Mouse (Mus musculus): Measurements from ENCODE around the gene Bst1.

The Bst1 gene

DNA sequence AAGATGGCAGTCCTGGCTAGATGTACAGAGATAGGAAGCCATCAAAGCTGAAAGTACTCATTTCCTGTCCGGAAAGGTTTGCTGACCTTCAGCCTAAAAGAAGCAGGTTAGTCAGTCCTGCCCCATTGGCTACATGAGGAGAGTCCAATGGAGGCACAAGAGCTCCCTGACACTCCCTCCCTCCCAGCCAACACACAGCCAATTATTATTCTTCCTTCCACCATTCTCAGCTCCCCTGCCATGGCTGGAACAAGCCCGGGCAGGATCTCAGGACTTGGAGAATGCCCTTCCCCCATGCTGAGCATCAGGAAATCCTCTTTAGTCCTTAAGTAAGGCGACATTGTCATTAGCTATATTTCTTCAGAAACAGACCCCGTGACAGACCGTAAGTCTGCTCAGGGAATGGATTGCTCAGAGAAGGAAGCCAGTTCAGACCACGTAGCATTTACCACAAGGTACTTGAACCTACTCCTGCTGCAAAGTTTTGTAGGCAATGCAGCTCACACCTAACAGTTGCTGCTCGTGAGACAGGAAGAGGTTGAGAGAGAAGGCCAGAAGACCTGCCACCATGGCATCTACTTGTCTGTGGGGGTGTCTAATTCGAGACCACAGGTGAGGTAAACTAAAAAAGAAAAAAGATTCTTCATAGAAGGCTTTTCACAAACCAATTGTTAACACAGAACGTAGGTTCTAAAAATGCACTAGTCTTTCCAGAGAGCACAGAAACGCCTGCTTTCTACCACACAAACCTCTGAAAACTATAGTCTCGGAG is 34.6 kb downstream of the Bst1 start:
- in situ Hi-C loops (cut with MboI, MseI) = no loop called here

DNA sequence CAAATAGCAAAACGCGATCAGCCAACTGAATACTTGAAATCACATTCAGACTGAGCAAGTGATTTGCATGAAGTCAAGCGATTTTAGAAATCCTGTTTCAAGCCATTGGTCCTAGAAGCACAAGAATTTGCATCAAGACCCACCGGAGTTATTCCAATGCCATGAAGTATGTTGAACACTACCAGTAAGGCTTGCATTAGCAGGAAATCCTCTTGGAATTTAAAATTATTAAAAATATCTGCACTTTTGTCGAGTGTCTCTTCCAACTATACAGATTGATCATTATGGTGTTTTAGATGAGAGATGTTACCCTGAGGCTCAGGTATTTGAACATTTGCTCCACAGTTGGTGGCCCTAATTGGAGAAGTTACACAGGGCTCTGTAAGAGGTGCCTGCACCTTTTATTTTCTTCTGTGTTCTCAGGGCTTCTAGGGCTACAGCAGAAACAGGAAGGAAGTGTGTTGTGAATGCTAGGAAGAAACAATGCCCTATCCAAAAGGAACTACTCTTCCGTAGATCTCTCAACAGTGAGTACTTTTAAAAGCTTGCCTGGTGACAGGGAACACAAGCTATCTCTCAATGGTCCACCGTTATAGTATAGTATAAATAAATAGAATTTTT is 35.3 kb downstream of the Bst1 start:
- in situ Hi-C loops (cut with MboI, MseI) = no loop called here

DNA sequence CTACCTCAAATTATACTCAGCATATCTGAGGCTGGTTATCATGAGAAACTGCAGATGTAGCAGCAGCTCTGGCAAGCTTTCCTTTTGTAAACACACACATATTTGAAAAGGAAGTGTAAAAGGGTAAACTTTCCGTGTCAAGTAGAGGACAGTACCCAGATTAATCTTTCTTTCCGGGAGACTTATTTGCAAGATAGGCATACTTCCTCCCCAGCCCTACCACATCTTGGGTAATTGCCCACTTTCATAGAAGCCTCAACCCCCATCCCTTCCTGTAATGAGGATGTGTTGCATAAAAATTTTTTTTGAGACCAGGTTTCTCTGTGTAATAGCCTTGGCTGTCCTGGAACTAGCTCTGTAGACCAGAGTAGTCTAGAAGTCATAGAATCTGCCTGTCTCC is 37.1 kb downstream of the Bst1 start:
- in situ Hi-C loops (cut with MboI, MseI) = no loop called here

DNA sequence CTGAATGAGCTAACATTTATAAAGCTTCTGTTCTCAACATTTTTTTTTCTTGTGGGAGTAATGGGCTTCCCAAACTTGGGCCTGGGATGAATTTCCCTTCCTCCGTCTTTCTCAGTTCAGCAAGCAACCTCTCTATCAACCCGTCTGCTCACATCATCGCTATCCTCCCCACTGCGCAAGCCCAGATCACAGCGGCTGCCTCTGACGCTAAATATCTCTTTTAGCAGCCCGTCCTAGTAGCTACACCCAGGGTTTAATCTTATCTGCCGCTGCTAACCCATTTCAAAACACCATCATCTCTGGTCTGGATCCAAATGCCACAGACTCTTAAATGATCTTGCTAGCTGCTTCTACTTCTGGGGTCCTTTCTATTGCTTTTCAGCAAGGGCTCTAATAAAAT is 41.0 kb downstream of the Bst1 start:
- in situ Hi-C loops (cut with MboI, MseI) = no loop called here

DNA sequence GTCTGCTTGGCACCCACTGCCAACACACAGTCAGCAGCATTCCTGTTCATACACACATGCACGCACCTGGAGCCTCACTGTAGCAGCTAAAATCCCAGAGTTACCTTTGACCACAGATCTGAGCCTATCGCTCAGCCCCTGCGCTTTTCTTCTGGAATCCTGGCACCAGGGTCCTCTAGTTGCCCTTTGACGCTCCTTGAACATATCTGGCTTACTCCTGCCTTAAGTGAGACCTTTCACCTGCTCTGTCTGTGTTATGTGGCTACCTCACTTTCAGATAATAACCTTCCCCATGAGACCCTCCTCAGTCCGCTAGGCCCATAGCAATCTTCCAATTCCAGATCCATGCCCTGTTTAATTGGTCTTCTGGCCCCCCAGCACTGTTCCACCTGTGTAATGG is 41.4 kb downstream of the Bst1 start:
- in situ Hi-C loops (cut with MboI, MseI) = no loop called here

DNA sequence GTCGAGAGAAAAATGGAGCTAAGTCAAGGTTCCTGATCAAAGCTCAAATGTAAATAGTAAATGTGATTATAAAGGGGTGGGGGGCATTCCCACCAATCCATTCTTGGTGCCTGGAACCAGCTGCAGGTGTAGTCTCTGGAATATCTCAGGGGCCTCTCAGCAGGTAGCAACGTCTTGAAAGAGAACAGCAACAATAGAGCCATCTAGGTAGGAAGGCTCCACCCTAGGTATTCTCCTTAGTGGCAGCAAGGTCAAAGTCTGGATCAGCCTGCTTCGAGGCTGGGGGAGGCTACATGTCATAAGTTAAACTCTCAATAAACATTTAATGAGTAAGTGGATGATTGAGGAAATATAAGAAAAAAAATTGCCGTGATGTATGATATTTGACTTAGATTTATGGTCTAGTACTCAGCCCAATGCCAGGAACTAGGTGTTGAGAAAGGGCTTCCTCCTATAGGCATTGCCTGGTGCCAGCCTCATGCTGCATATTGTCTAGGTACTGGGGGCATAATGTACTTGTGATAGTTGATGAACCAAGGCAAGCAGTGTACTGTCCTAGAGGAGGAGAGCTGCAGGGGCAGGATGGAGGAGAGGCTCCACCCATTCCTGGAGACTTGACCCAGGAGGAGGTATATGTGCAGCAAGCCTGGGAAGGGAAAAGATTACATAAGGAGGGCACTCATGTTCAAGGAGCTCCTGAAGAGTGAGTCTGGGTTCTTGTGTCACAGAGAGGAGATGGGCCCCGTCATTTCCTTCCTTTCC is 42.2 kb downstream of the Bst1 start:
- in situ Hi-C loops (cut with MboI, MseI) = no loop called here

DNA sequence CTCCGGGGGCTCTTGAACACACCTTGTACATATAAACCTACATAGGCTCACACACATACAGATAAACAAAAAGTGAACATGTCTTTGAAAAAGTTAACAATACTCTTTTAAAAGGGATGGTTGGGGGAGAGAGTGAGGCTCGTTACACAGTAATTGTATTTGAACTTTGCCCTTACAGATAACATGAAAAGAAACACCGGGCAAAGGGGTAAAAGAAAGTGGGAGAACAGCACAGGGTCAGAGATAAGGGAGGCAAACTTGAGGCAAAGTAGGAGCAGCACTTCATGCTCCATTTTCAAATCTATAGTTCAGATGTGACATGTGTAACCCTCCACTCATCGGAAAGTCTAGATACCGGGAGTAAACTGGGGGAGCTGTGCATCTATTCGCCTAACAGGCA is 45.0 kb downstream of the Bst1 start:
- in situ Hi-C loops (cut with MboI, MseI) = no loop called here

DNA sequence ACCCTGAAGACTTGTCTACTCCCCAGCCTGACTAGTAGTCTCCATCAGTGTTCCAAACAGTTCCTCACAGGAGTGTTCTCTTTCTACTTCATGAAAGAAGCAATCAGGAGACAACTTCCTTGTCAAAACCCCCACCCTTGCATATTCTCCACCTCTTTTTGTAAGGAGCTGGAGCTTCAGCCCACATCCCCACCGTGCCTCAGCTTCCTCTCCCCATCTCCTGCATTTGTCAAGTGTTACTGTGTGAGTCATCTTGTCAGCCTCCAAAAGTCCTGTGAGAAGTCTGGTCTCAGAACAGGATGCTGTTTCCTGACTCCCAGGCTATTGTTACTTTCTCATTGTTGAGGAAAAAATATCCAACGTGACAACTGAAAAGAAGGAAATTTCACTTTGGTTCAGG is 46.6 kb downstream of the Bst1 start:
- in situ Hi-C loops (cut with MboI, MseI) = no loop called here

DNA sequence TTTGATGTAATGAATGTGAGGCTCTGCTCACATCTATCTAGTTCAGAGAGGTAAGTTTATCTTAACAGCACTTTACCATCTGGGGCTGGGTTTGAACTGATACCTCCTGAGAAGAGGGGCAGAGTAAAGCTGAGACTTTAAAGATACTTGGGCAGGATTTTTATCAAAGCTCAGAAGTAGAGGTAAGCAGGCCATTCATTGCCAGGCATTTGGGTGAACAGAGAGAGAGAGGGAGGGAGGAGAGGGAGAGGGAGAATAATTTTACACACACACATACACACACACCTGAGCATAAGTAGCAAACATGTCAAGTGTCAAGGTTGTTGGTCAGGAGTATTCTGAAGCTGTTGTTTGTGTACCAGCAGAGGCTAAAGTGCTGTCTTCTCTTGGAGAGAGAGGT is 49.6 kb downstream of the Bst1 start, which contains the start of gene Cd38:
Gene Cd38, plus strand, starts transcription at position 301 of the 400 bp plus-strand sequence.
- in situ Hi-C loops (cut with MboI, MseI) = no loop called here

DNA sequence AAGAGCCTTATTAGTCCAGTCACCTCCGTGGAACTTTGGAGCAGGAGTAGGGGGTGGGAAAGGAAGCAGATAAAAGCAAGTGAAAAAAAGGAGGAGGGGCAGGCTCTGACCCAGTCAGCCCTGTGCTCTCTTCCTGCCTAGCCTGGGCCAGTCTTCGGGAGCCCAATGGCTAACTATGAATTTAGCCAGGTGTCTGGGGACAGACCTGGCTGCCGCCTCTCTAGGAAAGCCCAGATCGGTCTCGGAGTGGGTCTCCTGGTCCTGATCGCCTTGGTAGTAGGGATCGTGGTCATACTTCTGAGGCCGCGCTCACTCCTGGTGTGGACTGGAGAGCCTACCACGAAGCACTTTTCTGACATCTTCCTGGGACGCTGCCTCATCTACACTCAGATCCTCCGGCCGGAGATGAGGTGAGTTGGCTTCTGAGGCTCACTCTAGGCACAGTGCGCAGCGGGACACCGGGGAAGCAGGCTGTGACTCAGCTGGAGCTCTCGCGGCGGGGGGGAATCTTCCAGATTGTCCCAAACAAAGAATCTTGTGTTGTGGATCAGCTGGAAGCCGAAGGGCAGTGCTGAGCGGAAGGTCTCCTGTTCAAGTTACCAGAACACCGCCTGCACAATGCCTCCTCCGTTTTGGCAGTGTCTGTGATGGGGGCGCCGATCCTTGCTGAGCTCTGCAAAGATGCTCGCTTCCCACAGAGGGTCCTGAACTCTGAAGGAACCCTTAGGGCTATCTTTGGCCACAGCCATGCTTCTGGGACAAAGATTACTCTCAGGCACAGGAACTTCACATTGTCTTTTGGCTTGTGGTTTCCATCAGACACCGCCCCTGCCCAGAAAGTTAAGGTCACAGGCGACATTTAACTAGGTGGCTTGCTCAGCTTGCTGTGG is 50.3 kb downstream of the Bst1 start:
- in situ Hi-C loops (cut with MboI, MseI) = no loop called here

DNA sequence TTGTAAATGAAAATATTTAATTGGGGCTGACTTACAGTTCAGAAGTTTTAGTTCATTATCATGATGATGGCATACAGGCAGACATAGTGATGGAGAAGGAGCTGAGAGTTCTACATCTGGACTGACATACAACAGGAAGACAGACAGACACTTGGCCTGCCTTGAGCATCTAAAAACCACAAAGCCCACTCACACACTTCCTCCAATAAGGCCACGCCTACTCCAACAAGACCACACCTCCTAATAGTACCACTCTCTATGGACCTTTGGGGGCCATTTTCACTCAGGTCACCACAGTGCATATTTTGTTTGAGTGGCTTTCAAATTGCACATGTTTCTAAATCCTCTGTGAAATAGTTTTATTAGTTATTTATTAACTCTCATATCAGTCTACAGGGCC is 53.2 kb downstream of the Bst1 start:
- in situ Hi-C loops (cut with MboI, MseI) = no loop called here

DNA sequence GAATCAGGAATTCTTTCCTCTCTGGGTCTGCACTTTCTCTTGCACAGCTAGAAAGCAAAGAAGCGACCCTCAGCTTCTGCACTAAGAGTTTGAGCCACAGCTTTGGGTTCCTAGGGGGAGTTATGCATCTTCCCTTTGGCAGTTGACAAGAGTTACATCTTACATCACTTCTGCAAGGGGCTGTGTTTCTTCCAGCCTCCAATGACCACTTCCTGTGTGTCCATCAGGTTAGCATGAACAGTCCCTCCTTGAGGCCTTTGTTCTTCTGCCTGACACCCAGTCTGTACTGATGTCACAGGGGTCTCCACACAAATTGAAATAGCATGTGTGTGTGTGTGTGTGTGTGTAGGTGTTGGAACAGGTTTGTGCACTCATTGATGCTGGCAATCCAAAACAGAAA is 54.0 kb downstream of the Bst1 start:
- in situ Hi-C loops (cut with MboI, MseI) = no loop called here

DNA sequence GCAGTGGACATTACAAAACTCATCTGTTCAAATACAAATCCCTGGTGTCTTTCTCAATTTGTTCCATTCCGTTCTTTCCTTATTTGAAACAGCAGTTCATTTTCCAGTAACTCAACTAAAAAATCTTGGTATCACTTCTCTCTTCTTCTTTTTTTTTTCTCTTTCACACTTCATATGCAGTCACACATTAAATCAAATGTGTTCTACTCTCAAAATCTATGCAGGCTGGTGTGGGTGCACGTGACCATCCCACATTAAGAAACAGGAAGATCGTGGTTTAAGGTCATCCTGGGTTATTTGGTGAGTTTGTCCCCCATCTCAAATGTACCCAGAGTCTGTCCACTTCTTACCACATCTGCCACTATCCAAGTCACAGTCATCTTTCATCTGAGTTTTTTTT is 63.3 kb downstream of the Bst1 start:
- in situ Hi-C loops (cut with MboI, MseI) = loop anchor here (5.0 kb wide), 1 partner anchor 35 kb away; no protein-coding TSS in a partner anchor

DNA sequence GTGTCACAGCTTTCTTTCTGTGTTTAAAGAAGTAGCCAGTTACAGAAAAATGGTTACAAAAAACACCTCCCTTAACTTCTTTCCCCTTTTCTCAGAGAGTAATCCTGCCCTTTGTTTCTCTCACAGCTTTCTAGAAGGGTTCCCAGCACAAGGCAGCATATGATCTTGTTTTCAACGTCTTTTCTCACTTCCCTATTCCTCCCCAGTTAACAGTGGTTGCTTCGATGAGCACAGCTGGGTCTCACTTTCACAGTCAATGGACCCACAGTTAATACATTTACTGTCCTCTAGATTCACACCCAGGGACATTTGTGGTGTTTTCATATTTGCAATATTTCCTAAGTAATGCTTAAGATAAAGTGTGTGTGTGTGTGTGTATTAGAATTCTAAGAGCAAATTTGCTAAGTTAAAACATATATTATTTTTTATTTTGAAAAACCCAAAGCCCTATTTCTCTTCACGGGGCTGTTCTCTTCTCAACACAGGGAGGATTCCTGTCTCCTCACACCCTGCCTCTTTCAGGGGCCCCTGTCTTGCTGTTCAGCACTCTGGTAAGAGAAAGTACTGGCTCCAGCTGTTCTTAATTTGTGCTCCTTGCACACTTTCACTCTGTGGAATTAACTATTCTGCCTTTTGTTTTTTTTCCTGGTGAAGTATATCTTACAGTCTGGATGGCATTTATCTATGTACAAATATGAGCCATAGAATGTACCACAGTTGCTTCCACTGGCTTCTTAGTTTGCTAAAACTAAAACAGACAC is 66.6 kb downstream of the Bst1 start:
- in situ Hi-C loops (cut with MboI, MseI) = no loop called here

DNA sequence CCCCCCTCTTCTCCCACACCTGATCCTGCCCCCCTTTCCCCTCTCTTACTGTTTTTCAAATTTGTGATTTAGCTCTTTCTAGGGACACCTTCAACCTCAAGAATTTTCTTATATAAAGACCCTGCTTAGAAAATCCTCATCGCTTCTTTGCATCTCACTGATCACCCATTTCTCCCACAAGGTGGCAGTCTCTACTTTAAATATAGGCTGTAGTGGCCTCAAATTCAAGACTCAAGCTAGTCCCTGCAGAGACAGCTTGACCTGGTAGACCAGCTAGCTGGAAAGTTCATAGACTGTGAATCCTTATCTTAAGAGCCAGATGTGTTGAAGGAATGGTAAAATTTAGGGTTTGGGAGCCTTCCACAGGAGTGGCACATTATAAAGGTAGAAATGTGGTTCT is 73.7 kb downstream of the Bst1 start:
- in situ Hi-C loops (cut with MboI, MseI) = loop anchor here (5.0 kb wide), 1 partner anchor 100 kb away; no protein-coding TSS in a partner anchor

All from T-helper 2 cell (primary cell).